17 mouse cellular contexts compared by ENCODE assay signal in genomic region chr6:127253935-127254334, GRCm38 (mm10).
DNase-seq lines count a peak whose midpoint lies in the region; ATAC-seq and TF ChIP-seq lines count a peak whose summit lies in the region.
"Had no signal": no experiment of that assay in that cellular context is flagged by ENCODE, and none has a peak within 500 bp of the region (broad histone marks: within the 10 kb centered on the region; RNA-seq: fewer than 3 reads in every experiment).

No protein-coding gene starts in this region.

- H3K36me3 ChIP-seq in kidney, adult 2 months (ENCODE audit: control insufficient read depth, insufficient read depth, low read length): no peaks in the 10 kb centered on the region
- no peaks in the 10 kb centered on the region for H3K36me3 ChIP-seq in midbrain, embryonic 10.5 days
- no peaks in the 10 kb centered on the region for H3K36me3 ChIP-seq in midbrain, embryonic 14.5 days (ENCODE audit: control insufficient read depth, insufficient read depth, low read length)
- H3K36me3 ChIP-seq: neural tube, embryonic 13.5 days had no signal

- 65% methylated on average over 3 of the region's 3 CpGs for WGBS in kidney, adult 2 months
- WGBS in midbrain, embryonic 10.5 days: 89% methylated on average over 3 of the region's 3 CpGs
- WGBS in midbrain, embryonic 14.5 days: 88% methylated on average over 3 of the region's 3 CpGs

- ATAC-seq in midbrain, embryonic 14.5 days (ENCODE audit: low FRiP score, low TSS enrichment): no peak
- ATAC-seq in hematopoietic stem cell, adult 5-6 weeks (replicated peaks in 1 of 2; ENCODE audit: insufficient read depth in 1 of 2, low FRiP score in 2 of 2, low TSS enrichment in 1 of 2, low read depth in 1 of 2, poor library complexity in 2 of 2, severe bottlenecking in 2 of 2): peak; percentile 73 to 75
- ATAC-seq: hindbrain, postnatal 0 days; midbrain, embryonic 16.5 days had no signal

- DNase-seq in kidney, adult 2 months: peak; percentile 18
- DNase-seq in kidney, postnatal 4 days: no peak
- no peak for DNase-seq in midbrain, embryonic 10.5 days (ENCODE audit: low spot score)
- DNase-seq in midbrain, embryonic 14.5 days: no peak
- peak; percentile 16 for DNase-seq in skeletal muscle tissue, adult 2 months (ENCODE audit: low read depth, low spot score)
- no peak for DNase-seq in frontal cortex, postnatal 10 days (ENCODE audit: low spot score in 2 of 2)
- no peak for DNase-seq in spleen, postnatal 14 days (ENCODE audit: low spot score in 2 of 2)
- DNase-seq: cerebellum, adult 2 months; gastrocnemius, postnatal 36 days; kidney, adult 8-10 months; lung, embryonic 14.5 days; retina, postnatal 1 day; thymus, adult 18-20 months had no signal

- no peak overlapping the region for H3K9ac ChIP-seq in midbrain, embryonic 14.5 days (replicated peaks; ENCODE audit: low read length)
- H3K9ac ChIP-seq: lung, embryonic 14.5 days; neural tube, embryonic 13.5 days had no signal

- no peak overlapping the region for H3K27ac ChIP-seq in kidney, adult 2 months (ENCODE audit: insufficient read depth, low read depth, low read length)
- H3K27ac ChIP-seq in midbrain, embryonic 10.5 days (replicated peaks): 0 out of 2 replicates have a peak overlapping the region, but pooled peaks have one; percentile 6
- H3K27ac ChIP-seq in midbrain, embryonic 14.5 days (replicated peaks; ENCODE audit: low read depth, low read length): no peak overlapping the region
- H3K27ac ChIP-seq: hindbrain, postnatal 0 days; neural tube, embryonic 13.5 days had no signal

- H3K4me2 ChIP-seq in midbrain, embryonic 14.5 days (ENCODE audit: low read length): no peak overlapping the region
- H3K4me2 ChIP-seq: lung, embryonic 14.5 days; neural tube, embryonic 13.5 days had no signal

- H3K4me1 ChIP-seq in kidney, adult 2 months (ENCODE audit: control insufficient read depth, insufficient read depth, low read length): no peaks in the 10 kb centered on the region
- peaks cover 38% of the 10 kb centered on the region for H3K4me1 ChIP-seq in midbrain, embryonic 10.5 days
- H3K4me1 ChIP-seq in midbrain, embryonic 14.5 days (ENCODE audit: control insufficient read depth, insufficient read depth, low read length): peaks cover 9% of the 10 kb centered on the region; the same call in 1 of the 2 replicates

- no peak for TF ChIP-seq CTCF in kidney, adult 2 months (conservative IDR thresholded peaks at IDR 0.05; ENCODE audit: insufficient read depth, insufficient read length, low read depth, low read length)

- H3K4me3 ChIP-seq in kidney, adult 2 months (ENCODE audit: insufficient read depth, low read depth, low read length): no peak overlapping the region
- no peak overlapping the region for H3K4me3 ChIP-seq in midbrain, embryonic 10.5 days
- no peak overlapping the region for H3K4me3 ChIP-seq in midbrain, embryonic 14.5 days (replicated peaks; ENCODE audit: low read depth, low read length)
- H3K4me3 ChIP-seq: neural tube, embryonic 13.5 days had no signal

- TF ChIP-seq POLR2A in kidney, adult 2 months (IDR thresholded peaks at IDR 0.05; ENCODE audit: low read depth, low read length): no peak

- H3K9me3 ChIP-seq in midbrain, embryonic 10.5 days (replicated peaks): no peaks in the 10 kb centered on the region
- H3K9me3 ChIP-seq in midbrain, embryonic 14.5 days (ENCODE audit: control insufficient read depth, low read length): no peaks in the 10 kb centered on the region
- H3K9me3 ChIP-seq: neural tube, embryonic 13.5 days had no signal

- H3K27me3 ChIP-seq in kidney, adult 2 months (replicated peaks; ENCODE audit: control insufficient read depth, insufficient read depth, low read length): no peaks in the 10 kb centered on the region
- peaks cover 2% of the 10 kb centered on the region for H3K27me3 ChIP-seq in midbrain, embryonic 10.5 days (ENCODE audit: low read depth, poor library complexity, severe bottlenecking)
- H3K27me3 ChIP-seq in midbrain, embryonic 14.5 days (ENCODE audit: control insufficient read depth, insufficient read depth, low read length): no peaks in the 10 kb centered on the region

Comparison
In these comparisons a context has a peak if more than half of its experiments do, and no peak if none do; other contexts are left out.
1. DNase-seq: peak in kidney, adult 2 months (single experiment) and skeletal muscle tissue, adult 2 months (single experiment); none in kidney, postnatal 4 days (0 of 2), midbrain, embryonic 10.5 days (single experiment), midbrain, embryonic 14.5 days (single experiment), frontal cortex, postnatal 10 days (0 of 2) and spleen, postnatal 14 days (0 of 2).